Mouse (Mus musculus) adrenal gland, adult (tissue): ENCODE measurements around the gene Sptbn1.

Source experiments
- DNase-seq, 2 experiments: peaks; one replicate each; pipeline ENCODE4 v3.0.0; 2022 to 2023; ENCODE audit warnings: low spot score in 1 of 2; ENCODE audit not compliant: inconsistent age in 2 of 2

Sptbn1 gene

DNA sequence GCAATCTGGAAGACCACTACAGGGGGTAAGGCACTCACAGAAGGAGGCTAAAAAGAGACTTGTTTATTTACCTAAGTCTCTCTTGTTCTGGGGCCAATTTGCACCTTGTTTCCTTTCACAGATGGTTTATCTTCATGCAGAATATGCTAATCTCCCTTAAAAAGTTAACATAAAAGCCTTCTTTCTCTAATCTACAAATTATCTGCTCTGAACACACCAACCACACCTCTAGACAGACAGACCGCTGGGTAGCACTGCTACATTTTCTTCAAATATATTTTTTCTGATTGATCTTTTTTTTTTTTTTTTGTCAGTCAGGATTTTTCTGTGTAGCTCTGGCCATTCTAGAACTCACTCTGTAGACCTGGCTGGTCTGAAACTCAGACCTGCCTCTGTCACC is 50.5 kb downstream of the Sptbn1 start:
- DNase-seq, result no peak

DNA sequence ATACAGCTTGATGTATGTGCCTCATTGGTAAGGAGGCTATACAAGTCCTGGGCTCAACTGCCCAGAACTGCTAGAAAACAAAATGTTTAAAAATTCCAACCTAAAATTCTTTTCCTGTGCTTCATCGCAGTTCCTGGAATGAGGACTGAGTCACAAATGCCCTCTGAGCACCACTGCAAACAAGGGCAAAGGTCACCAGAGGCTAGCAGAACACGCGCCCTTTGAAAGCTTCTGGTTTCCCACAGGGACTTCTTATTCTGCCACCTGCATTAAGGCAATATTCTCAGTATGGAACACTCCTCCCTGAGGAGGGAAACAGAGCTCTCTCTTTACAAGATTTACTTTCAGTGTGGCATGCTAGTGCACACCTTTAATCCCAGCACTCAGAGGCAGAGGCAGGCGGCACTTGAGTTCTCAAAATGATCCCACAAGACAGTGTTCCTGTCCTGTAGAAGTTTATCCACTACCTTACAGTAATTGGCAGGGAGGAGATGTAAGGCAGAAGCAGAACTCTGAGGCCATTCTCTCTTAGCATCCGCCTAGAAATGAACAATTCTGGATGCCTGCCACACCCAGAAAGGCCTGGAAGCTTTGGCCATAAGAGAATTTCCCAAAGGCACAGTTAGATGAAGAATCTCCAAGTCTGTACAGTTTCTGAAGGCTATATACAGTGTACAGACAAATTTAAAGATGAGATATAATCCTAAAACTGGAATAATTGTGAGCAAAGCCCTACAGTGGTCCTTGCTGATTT is 56.1 kb downstream of the Sptbn1 start:
- peak; percentile 31 to 79 for DNase-seq

DNA sequence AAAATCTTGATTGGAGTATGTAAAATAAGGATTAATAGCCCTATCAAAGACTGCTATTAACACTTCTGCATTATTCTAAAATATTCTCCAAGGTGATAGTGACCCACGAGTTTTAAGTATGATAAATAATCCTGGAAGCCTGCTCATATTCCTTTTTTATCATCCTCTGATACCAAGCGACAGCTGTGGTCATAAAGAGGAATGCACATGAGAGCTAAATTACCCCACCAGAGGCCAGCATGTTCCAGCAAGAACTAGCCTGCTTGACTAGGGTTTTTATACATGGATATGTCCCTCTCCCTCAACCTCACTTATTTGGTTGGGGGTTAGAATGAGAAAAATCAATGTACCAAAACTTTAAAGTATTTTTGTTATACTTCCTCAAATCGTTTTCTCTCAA is 56.8 kb downstream of the Sptbn1 start:
- no peak for DNase-seq

DNA sequence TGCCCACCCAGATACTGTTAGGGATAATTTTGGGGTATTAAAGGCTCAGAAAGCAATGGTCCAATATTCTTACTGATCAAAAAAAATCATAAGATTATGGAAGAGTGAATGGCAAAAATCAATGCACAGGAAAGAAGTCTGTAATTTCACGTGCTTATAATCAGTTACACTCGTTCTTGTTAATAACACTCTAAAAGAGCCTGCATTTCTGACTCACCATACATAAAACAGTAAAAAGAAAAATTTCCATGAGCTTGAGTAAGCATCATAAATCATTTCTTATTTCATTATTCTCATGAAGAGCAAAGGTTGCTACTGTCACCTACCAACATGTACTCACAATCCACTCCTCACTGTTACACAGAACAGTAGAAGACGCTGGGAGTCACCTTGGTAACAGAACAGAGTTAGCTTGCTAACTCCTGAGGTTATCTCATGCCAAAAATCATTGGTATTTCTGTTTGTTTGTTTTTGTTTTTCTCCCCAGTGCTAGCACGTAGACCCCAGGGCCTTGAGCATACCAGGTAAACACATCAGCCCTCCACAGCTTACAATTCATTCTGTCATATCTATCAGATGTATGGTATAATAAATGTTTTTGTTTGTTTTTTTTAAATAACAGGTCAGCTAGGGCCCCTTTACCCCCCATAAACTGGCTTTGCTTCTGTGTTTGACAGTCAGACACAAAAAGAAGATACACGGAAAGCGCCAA is 57.7 kb downstream of the Sptbn1 start:
- DNase-seq, result peak in 1 of 2 experiments; percentile 61

DNA sequence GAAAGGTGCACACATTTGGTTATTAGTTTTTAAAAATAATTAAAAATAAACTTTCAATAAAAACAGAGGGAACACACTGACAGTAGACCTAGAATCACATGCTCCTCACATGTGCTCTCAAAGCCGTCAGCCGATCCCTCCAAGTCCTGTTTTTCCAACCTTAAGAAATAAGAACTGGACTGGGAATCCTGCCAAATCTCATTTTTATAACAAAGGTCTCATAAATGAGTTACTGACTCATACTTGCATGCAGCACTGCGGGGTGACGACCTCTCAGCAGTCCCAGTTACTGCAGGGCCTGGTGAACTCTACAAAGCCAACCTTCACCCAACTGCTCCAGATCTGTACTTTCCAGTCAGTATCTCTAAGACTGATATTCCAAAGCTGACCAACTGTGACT is 58.5 kb downstream of the Sptbn1 start:
- peak; percentile 74 to 91 for DNase-seq

DNA sequence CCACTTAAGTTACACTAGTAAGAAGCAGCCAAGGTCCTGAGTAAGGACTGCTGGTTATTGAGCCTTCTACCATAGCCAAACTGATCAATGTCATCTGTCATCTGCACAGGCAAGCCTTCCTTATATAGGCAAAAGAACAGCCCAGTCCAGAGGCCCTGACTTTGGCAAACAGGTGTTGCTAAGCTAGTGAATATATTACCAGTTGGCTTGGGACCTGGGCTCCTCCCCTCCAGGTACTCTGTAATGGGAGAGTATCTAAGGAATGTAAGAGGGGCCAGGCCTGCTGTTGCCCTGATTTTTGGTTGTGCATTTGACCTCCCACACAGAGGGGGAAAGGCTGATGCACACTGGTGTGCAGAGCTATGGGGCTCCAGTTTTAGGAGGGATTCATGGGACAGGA is 63.6 kb downstream of the Sptbn1 start:
- no peak for DNase-seq

DNA sequence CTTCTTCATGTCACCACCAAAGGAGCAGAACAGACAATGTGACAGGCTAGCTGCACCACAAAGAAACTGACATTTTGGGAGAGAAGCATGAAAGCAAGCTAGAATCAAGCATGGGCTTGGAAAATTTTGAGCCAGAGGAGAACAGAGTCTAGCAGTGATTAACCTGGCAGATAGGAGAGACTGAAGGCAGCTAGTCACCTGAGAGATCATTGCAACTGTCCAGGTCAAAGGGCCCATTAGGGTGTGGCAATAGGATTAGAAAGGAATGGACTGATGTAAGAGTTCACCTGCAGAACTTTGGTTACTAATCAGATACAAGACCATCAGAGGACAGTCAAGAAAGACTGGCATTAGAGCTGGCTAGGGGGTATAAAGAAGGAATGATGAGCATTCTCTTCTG is 67.6 kb downstream of the Sptbn1 start:
- no peak for DNase-seq

DNA sequence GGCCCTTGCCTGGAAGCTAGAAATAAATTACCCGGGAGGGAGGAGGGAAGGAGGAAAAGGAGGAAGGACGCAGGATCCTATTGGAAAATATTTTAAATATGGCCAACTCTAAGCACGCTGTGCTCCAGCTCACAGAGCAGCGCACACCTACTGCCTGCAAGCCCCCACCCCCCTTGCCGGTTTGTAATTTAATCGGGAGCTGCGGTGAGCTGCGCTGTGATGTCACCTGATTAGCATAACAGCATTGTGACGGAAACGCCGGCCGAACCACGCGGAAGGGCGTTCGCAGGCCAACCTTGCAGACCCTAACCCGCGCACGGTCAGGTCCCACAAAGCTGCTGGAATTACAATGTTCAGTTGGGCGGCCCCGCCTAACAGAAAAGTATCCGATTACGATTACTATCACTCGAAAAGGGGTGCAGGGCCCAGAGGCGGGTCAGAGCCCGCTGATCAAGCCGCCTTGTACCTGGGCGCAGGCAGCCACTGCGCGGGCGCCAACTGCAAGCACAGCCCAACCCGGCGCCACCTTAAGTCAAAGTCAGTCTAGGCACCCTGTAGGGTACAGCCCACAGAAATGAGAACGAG is 69.8 kb downstream of the Sptbn1 start:
- peak; percentile 74 to 90 for DNase-seq

DNA sequence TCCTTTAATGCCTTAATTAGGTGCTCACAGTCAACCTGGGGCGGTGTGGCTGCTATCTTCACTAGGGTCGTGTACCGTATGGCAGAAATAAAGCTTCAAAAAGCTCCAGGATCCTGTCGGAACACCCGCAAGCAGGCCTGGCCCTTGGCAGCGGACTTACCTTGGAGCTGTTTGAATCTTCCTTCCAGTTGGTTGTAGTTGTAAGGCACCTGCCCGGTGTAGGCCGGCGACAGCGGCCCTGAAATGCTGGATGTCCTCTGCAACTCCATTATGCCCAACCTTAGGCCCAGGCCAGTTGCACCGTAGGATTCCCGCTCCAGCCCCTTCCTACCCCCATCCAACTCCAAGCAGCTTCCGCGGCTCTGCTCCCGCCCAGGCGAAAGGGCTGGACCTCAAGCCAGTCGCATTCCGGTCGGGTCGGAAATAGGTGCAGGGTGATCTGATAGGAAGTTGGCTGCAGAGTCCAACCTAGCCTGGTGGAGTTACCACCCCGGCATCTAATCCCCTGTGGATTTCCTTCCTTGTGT is 70.3 kb downstream of the Sptbn1 start:
- peak; percentile 77 to 88 for DNase-seq

DNA sequence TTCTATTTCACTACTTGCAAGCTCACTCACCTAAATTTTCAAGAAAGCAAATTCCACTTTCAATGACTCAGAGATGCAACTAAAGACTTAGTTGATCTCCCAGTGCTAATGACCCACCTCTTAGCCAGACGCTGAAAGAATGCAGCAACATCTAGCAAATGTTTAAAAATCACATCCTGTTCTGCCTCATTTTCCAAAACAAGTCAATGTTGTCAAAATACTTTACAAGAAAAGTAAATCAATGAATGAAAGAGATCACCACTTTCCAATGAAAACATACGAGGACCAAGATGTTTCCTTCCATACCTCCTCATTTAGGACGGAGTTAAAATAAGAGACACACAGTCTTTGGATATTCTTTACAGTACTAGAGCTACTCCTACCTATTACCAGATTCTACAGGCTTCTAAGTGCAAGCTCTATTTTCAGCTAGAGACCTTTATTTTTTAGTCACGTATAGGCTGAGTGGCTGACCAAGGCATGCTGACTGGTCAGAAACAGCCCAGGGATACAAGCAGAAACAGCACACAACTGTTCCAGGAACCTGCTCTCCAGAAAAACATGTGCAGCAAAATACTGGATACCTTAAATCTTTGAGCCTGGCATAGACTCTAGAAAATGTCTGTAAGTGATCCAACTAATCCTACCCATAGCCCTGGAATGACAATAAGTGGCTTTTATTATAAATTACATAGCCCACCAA is 71.5 kb downstream of the Sptbn1 start:
- no peak for DNase-seq

DNA sequence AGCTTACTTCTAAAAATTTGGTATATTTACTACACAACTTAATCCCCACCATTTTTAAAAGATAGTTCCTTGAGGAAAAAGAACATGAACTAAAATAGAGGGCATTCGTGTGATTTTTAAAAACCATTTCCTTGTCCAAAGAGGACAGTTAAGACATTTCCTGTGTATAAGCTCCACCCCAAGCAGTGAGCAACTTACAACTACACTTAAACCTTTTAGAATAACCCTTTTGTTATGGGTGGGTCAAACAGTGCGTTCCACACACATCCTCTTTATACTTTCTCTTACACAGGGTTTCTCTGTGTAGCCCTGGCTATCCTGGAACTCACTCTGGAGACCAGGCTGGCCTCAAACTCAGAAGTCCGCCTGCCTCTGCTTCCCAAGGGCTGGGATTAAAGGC is 72.2 kb downstream of the Sptbn1 start:
- no peak for DNase-seq

DNA sequence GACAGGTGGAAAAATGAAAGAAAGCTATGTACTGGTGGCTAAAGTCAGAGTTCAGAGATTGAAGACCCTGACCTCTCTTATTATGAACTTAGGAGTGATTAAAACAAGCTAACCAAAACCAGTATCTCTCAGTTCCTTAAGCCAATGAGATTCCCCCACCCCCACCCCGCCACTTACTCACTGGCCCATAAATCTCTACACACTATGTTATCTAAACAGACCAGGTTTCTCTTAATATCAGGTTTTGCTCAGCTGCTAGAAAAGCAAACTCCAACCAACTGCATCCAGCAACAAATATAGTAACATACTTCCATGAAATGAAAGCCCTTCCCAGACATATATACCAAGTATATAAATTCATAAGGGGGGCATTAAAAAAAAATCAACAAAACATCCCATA is 73.2 kb downstream of the Sptbn1 start:
- no peak for DNase-seq

DNA sequence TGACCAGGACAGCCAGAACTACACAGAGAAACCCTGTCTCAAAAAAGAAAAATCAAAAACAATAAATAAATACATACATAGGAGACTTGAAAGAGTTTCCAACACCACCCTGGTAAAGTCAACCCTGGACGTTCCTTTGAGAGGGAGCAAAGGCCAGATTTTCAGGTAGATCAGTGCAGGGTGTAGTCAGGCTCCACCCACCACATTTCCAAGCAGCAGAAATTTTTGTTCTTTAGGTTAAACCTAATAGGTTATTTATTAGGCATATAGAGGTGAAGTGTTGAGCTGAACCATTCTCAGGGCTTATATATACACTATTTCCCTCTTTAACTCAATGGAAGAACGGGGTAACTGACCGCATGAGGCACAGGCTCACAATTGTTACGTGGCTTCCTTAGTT is 77.0 kb downstream of the Sptbn1 start:
- DNase-seq, result no peak

DNA sequence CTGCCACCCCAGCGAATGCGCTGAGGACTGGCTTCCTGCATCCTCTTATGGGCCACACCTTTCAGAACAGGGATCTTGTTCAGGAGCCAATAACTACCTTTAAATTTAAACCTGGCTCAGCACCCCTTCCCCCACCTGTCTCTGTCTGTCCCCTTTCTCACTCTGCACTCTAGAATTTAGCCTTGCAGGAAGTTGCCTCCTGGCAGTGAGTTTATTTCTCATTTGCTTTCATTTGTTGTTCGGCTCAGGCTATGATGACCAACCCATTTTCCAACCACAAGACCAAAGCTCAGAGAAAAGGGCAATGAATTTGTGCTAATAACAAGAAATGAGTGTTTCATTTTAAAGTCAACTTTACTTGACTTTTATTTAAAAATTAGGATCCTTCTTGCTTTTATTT is 77.9 kb downstream of the Sptbn1 start:
- no peak for DNase-seq

DNA sequence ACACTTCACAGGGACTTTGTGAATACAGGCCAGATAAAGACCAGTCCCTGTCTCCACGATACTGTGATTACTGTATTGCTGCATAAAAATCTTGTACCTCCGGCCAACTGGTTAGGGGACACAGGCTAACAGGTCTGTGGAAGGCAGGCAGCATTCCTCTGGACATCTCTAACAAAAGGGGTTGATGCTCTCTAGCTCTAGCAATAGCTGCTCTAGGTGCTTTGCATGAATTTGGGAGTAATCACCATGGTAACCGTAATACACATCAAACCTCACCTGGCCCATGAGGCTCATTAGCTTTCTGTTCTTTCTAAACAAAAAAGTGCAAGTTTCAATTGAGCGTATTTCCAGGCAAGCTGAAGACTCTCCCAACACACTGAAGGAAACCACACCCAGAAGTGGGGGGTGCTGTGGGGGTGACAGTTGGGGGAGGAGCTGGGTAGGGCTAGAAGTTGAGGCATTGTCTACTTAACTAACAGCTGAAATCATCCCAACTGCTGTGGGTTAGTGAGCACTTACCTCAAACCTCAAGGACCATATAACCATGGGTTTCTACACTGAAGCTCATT is 81.0 kb downstream of the Sptbn1 start:
- DNase-seq, result no peak

DNA sequence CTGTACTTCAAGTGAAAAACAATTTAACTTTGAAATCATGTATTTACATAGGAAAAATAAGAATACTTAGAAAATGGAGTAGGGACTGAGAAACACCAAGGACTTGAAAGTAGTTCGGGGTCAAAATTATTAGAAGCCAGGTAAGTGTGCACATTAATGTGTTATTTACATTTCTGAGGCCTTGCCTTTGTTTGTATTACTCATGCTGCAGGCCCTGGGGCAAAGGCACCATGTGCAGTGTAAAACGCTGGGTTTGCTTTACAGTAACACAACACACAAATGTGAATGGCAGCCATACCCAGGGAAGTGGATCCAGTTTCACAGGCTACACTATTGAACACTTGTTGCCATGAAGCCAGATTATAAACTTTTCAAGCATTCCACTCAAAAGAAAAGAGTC is 83.4 kb downstream of the Sptbn1 start:
- DNase-seq, result no peak

DNA sequence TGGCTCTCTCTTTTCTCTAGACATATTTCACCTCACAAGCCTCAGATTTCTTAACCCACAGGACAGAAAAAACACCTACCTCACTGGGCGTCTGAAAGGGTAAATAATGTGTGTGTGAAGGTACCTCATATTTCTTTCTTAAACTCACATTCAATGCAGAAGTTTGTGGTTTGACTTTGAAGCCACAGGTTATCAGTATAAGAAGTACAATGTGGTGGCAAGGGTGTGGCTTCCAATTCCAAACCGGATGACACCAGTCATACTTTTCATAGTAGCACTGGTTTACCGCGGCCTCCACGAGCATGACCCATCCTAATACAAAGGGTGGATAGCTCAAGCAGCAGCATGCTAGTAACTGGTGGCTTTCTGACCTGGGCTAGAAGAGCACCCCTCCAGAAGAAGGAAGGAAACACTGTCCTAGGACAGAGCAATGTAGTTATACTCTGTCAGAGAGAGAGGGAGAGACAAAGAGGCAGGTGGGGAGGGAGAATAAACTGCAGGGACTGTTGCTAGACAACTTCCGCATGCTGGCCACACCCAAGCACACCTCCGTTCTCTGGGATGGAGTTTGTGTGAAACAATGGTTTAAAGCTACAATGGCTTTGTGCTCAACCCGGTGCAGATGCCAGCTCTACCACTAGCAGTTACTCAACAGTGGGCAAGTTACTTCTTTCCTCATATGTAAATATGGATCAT is 85.1 kb downstream of the Sptbn1 start:
- no peak for DNase-seq

DNA sequence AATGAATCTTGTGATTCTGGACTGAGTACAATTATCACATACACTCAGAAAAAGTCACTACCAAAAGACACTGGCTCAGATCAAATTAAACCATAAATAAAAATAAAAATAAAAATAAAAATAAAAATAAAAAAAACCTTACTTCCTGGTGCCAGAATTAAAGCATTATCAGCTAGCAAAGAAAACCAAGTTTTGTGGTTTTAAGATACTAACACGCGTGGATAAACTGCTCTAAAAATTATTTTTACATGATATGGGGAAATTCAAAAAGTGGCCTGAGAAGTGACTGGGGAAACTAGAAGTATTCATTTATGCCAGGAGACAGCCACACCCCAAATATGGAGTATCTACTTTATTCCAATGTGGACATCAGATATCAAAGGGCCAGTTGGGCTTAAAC is 89.8 kb downstream of the Sptbn1 start:
- DNase-seq, result no peak

DNA sequence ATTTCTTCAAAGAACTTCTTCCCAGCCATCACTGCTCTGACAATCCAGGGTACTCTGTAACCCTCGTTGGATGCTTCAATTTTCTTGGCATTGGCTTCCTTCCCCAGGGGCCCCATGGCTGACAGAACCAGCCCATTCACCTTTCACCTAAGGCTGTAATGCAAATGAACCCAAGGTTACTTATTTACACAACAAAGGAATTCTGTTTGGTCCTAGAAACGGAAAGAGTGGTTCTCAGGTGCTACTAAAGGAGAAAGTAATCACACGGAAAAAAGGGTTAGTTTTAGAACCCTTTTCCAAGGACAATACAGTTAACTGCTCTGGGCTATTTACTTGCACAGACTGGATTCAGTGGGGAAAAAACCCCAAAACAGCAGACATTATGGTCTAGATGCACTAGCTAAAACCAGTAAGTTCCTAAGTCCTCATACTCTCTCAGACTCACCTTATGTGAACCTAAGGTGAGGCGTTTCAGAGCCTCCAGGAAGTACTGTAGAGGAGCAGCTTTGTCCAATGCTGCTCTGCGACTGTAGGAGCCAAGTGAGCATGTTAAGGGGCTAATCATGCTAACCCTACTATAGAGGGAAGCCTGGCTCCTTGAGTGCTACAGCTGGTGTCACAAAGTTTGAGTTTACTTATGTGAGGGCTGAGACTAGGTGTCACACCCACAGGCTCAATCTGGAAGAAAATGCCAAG is 90.7 kb downstream of the Sptbn1 start:
- no peak for DNase-seq

DNA sequence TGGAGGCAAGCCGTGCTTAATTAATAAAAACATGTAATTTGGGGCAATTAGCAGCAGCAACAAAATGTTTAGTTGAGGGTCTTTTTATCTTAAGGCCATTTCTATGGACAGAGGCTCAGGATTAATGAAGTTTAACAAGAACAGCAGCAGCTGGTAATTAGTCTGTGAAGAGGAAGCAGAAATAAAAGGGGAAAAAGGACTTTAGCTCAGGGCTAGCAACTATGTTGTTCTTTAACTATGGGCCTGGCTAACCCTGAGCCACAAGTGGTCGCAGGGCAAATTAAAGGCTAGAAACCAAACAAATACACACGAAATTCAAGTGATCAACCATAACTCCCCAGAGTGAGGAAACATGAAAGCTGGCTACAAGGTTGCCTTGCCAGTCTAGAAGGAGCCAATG is 91.9 kb downstream of the Sptbn1 start:
- DNase-seq, result no peak
